In the genomic region with DNA sequence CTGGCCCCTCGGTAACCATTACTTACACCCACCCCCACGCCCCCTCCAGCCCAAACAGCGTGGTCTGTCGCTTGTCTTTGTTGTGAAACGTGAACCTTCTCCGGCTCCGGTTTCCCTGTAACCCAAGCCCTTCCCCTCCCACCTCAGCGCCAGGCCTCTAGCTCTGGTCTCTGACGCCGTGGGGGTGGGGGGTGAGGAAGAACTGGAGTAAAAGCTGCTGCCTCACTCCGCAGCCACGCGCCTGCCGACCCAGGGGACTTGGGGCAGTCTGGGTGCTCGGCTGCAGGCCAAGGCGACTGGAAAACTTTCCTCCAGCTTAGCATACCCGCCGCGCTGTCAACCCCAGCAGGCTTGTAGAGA, we compare ENCODE assay signal across 8 mouse cellular contexts. TPM values are rescaled to one million over a fixed set of nuclear protein-coding genes. Genes with fewer than 3 reads are reported as not detected.
A peak's percentile ranks its signal among the peaks of the same experiment; 100 is the strongest.
DNase-seq lines count a peak whose midpoint lies in the region; ATAC-seq lines count a peak whose summit lies in the region.

No protein-coding gene starts in this region.

- no peaks in the 10 kb centered on the region for H3K9me3 ChIP-seq in embryonic facial prominence, embryonic 11.5 days (replicated peaks; ENCODE audit: control insufficient read depth, low read length)
- no peaks in the 10 kb centered on the region for H3K9me3 ChIP-seq in heart, embryonic 14.5 days (ENCODE audit: control insufficient read depth, low read length)

- peak; percentile 1; the same call in 1 of the 2 replicates for ATAC-seq in embryonic facial prominence, embryonic 11.5 days (replicated peaks; ENCODE audit: insufficient number of reproducible peaks, low FRiP score, low TSS enrichment, low read depth)
- ATAC-seq in heart, embryonic 14.5 days (ENCODE audit: insufficient number of reproducible peaks, insufficient read depth, low FRiP score, low read depth): no peak
- ATAC-seq in cerebellum, adult (ENCODE audit: insufficient number of reproducible peaks, low FRiP score, low TSS enrichment): no peak

- WGBS in embryonic facial prominence, embryonic 11.5 days: 0% methylated on average over 19 of the region's 19 CpGs
- WGBS in heart, embryonic 14.5 days: under 1% methylated on average over 18 of the region's 19 CpGs

- peak; percentile 55 for DNase-seq in right cerebral cortex, postnatal 4 days
- DNase-seq in right cerebral cortex, postnatal 36 days (ENCODE audit: low spot score in 2 of 2): no peak
- DNase-seq in embryonic facial prominence, embryonic 11.5 days (ENCODE audit: low spot score): peak; percentile 91
- peak; percentile 88 for DNase-seq in kidney, postnatal 10 days
- peak; percentile 65 for DNase-seq in lung, postnatal 36 days
- peak; percentile 83 for DNase-seq in testis, postnatal 10 days (ENCODE audit: low spot score)

- H3K36me3 ChIP-seq in embryonic facial prominence, embryonic 11.5 days (replicated peaks; ENCODE audit: control insufficient read depth, insufficient read depth, low read depth, low read length): no peaks in the 10 kb centered on the region; the same call in 1 of the 2 replicates
- H3K36me3 ChIP-seq in heart, embryonic 14.5 days (ENCODE audit: control insufficient read depth, insufficient read depth, low read length): peaks cover 33% of the 10 kb centered on the region

- H3K4me3 ChIP-seq in embryonic facial prominence, embryonic 11.5 days (ENCODE audit: low read depth, low read length): peak overlapping the region; percentile 79
- peak overlapping the region; percentile 79 to 89 for H3K4me3 ChIP-seq in heart, embryonic 14.5 days (ENCODE audit: control insufficient read depth in 1 of 2, insufficient read depth in 1 of 2, low read depth in 1 of 2, low read length in 2 of 2)

- peaks cover 4% of the 10 kb centered on the region; the same call in 1 of the 2 replicates for H3K27me3 ChIP-seq in embryonic facial prominence, embryonic 11.5 days (ENCODE audit: control insufficient read depth, insufficient read depth, low read length)
- H3K27me3 ChIP-seq in heart, embryonic 14.5 days (ENCODE audit: control insufficient read depth, insufficient read depth, low read length): no peaks in the 10 kb centered on the region

- peak overlapping the region; percentile 97 for H3K27ac ChIP-seq in embryonic facial prominence, embryonic 11.5 days (replicated peaks; ENCODE audit: low read depth, low read length)
- H3K27ac ChIP-seq in heart, embryonic 14.5 days (replicated peaks in 1 of 2; ENCODE audit: control insufficient read depth in 1 of 2, insufficient read depth in 1 of 2, low read depth in 2 of 2, low read length in 2 of 2): peak overlapping the region; percentile 92 to 100

- H3K9ac ChIP-seq in embryonic facial prominence, embryonic 11.5 days (replicated peaks; ENCODE audit: low read length): peak overlapping the region; percentile 93
- H3K9ac ChIP-seq in heart, embryonic 14.5 days (ENCODE audit: low read length): peak overlapping the region; percentile 96

- H3K4me1 ChIP-seq in embryonic facial prominence, embryonic 11.5 days (ENCODE audit: control insufficient read depth, insufficient read depth, low read length): peaks cover 13% of the 10 kb centered on the region
- peaks cover 30 to 45% of the 10 kb centered on the region in 2 experiments for H3K4me1 ChIP-seq in heart, embryonic 14.5 days (ENCODE audit: control insufficient read depth in 2 of 2, insufficient read depth in 2 of 2, low read length in 2 of 2)

- peak overlapping the region; percentile 94 for H3K4me2 ChIP-seq in embryonic facial prominence, embryonic 11.5 days (ENCODE audit: low read depth, low read length)
- peak overlapping the region; percentile 87 for H3K4me2 ChIP-seq in heart, embryonic 14.5 days (ENCODE audit: low read length)

RNA-seq across cellular contexts. Expression of a gene that starts 1.3 kb away (rescaled TPM):
- 10.0 and 10.5 TPM in 2 replicates for polyA plus RNA-seq in embryonic facial prominence, embryonic 11.5 days (2014; fragmentation: Nextera tagmentation; extraction: Ambion mirVana)
- polyA plus RNA-seq in heart, embryonic 14.5 days (2014; fragmentation: Nextera tagmentation; extraction: Ambion mirVana): 7.3 and 8.3 TPM in 2 replicates

RNA-seq across cellular contexts. Expression of a gene that starts 12.1 kb away (rescaled TPM):
- polyA plus RNA-seq in embryonic facial prominence, embryonic 11.5 days (2014; fragmentation: Nextera tagmentation; extraction: Ambion mirVana): 5.1 and 6.5 TPM in 2 replicates
- 31.1 and 36.0 TPM in 2 replicates for polyA plus RNA-seq in heart, embryonic 14.5 days (2014; fragmentation: Nextera tagmentation; extraction: Ambion mirVana)

RNA-seq across cellular contexts. Expression of a gene that starts 19.7 kb away (rescaled TPM):
- polyA plus RNA-seq in embryonic facial prominence, embryonic 11.5 days (2014; fragmentation: Nextera tagmentation; extraction: Ambion mirVana): 17.2 and 17.7 TPM in 2 replicates
- polyA plus RNA-seq in heart, embryonic 14.5 days (2014; fragmentation: Nextera tagmentation; extraction: Ambion mirVana): 19.6 and 20.4 TPM in 2 replicates

RNA-seq across cellular contexts. Expression of a gene that starts 22.4 kb away (rescaled TPM):
- polyA plus RNA-seq in embryonic facial prominence, embryonic 11.5 days (2014; fragmentation: Nextera tagmentation; extraction: Ambion mirVana): 2.4 TPM in 2 replicates
- 1.2 TPM in 2 replicates for polyA plus RNA-seq in heart, embryonic 14.5 days (2014; fragmentation: Nextera tagmentation; extraction: Ambion mirVana)

RNA-seq across cellular contexts. Expression of a gene that starts 23.9 kb away (rescaled TPM):
- polyA plus RNA-seq in embryonic facial prominence, embryonic 11.5 days (2014; fragmentation: Nextera tagmentation; extraction: Ambion mirVana): 7.4 and 7.7 TPM in 2 replicates
- 5.5 and 5.6 TPM in 2 replicates for polyA plus RNA-seq in heart, embryonic 14.5 days (2014; fragmentation: Nextera tagmentation; extraction: Ambion mirVana)

Comparison
In these comparisons a context has a peak if more than half of its experiments do, and no peak if none do; other contexts are left out.
1. DNase-seq: peak in right cerebral cortex, postnatal 4 days (single experiment), embryonic facial prominence, embryonic 11.5 days (single experiment), kidney, postnatal 10 days (single experiment), lung, postnatal 36 days (single experiment) and testis, postnatal 10 days (single experiment); none in right cerebral cortex, postnatal 36 days (0 of 2).